Mouse (Mus musculus) neural tube, embryonic 15.5 days (tissue): ENCODE measurements around the gene H2al2a. TPM values are rescaled to one million over a fixed set of nuclear protein-coding genes. Genes with fewer than 3 reads are reported as not detected.

ENCODE experiments used
- ATAC-seq: fragments of 200-750 bp; cut with Nextera tagmentation; 2 replicates; pipeline ENCODE4 v1.8.0; 2017; ENCODE audit warnings: mild to moderate bottlenecking, moderate TSS enrichment, moderate library complexity; ENCODE audit not compliant: low FRiP score
- H3K27ac ChIP-seq: fragments of 300-500 bp; sonication (generic); replicated peaks from 2 replicates; pipeline ENCODE4 v1.5.1; 2015; ENCODE audit warnings: mild to moderate bottlenecking, inconsistent platforms
- H3K27me3 ChIP-seq: fragments of 300-500 bp; sonication (generic); replicated peaks from 2 replicates; pipeline ENCODE4 v1.6.1; 2015; ENCODE audit warnings: inconsistent platforms
- H3K36me3 ChIP-seq: fragments of 300-500 bp; sonication (generic); 2 replicates; pipeline ENCODE4 v1.6.1; 2015; ENCODE audit warnings: inconsistent platforms
- H3K4me1 ChIP-seq: fragments of 300-500 bp; sonication (generic); 2 replicates; pipeline ENCODE4 v1.6.1; 2015; ENCODE audit warnings: inconsistent platforms
- H3K4me2 ChIP-seq: fragments of 300-500 bp; sonication (generic); 2 replicates; pipeline ENCODE4 v1.6.1; 2015; ENCODE audit warnings: inconsistent platforms, mild to moderate bottlenecking, moderate library complexity
- H3K4me3 ChIP-seq: fragments of 300-500 bp; sonication (generic); replicated peaks from 2 replicates; pipeline ENCODE4 v1.5.1; 2015; ENCODE audit warnings: mild to moderate bottlenecking, inconsistent platforms
- H3K9ac ChIP-seq: fragments of 300-500 bp; sonication (generic); replicated peaks from 2 replicates; pipeline ENCODE4 v1.6.1; 2015; ENCODE audit warnings: mild to moderate bottlenecking, inconsistent platforms
- H3K9me3 ChIP-seq: fragments of 300-500 bp; sonication (generic); replicated peaks from 2 replicates; pipeline ENCODE4 v1.6.1; 2016; ENCODE audit warnings: inconsistent platforms
- WGBS: fragments of 180-500 bp; shearing (Covaris S2); methylation state at CpG from one replicate; pipeline ENCODE4 v1.1.7; 2015; ENCODE audit warnings: mixed read lengths; 5-methylcytosine and 5-hydroxymethylcytosine counted together
- polyA plus RNA-seq: library from polyadenylated mRNA; unstranded; fragments of >200 nt; fragmentation: Nextera tagmentation; extraction: Ambion mirVana; gene quantifications from 2 replicates; pipeline ENCODE4 v1.2.1, GENCODE M21; 2015

The H2al2a gene
- polyA plus RNA-seq: not detected in 2 replicates

DNA sequence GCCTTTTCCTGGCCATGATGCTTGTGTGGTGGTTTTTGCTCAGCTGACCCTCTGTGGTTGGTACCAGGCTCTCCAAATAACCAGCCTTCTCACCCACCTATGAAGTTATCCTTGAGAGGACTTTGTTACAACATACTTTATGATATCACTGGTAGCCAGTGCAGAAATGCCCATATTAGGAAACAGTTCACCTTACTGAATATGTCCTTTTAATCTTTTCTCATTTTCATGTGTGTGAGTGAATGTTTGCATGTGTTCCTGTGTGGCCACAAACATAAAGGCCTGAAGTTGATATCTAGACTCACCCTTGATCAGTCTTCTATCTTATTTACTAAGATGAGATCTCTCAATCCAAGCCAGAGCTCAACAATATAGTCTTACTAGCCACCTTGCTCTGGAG, at the start of gene H2al2a:
TSS of gene H2al2a (minus strand) at position 101 of the 400 bp plus-strand sequence.
- Histone ChIP-seq H3K27me3 (no peaks in the 10 kb centered on the region), H3K9me3 (no peaks in the 10 kb centered on the region), H3K9ac (no peak within 1 kb of the TSS), H3K4me2 (no peak within 1 kb of the TSS), H3K4me1 (0 out of 2 replicates have a peak, but pooled peaks cover 2% of the 10 kb centered on the region), H3K4me3 (no peak within 1 kb of the TSS), H3K27ac (no peak within 1 kb of the TSS), H3K36me3 (no peaks in the 10 kb centered on the region)
- ATAC-seq: no peak

DNA sequence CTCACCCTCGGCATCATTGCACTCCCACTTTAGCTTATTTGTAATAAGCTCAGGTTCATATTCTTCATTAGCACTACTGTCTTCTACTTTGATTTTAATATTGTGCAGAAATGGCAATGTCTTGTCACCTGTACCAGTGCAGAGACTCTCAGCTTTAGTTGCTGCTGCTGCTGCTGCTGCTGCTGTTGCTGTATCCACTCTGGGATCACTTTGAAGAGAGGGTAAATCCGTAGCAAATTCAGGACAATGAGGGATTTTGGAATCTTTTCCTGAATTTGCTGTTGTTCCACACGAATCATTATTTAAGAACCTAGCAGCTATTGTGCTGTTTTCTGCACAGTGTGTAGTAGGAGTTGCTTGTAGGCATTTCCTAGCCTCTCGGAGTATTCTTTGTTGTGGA, 49.4 kb upstream of the H2al2a start:
- Histone ChIP-seq H3K9me3 (no peaks in the 10 kb centered on the region), H3K9ac (peak overlapping the region; percentile 98), H3K36me3 (no peaks in the 10 kb centered on the region), H3K4me1 (peaks cover 50% of the 10 kb centered on the region), H3K27ac (peak overlapping the region; percentile 99), H3K4me3 (peak overlapping the region; percentile 84), H3K27me3 (no peaks in the 10 kb centered on the region), H3K4me2 (peak overlapping the region; percentile 71)
- ATAC-seq: no peak
- 2% methylated on average over 4 of the region's 4 CpGs for WGBS

DNA sequence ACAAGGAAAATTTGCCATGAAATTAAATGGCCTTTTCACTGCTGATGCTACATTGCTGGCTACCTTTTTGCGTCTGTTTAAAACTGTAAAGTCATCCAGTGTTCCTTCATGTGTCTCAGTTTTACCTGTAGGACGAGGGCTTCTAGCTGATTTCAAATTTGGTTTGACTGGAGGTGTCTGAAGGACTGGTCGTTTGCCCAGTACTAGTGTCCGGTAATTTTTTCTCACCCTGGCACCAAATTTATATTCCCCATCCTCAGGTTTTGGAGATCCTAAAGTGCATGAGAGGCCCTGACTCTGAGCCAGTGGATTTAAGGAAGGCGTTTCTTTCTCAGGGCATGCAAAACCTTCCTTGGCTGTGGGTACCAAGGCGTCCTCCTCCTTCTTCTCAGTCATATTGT, 49.0 kb upstream of the H2al2a start:
- Histone ChIP-seq H3K36me3 (no peaks in the 10 kb centered on the region), H3K4me2 (peak overlapping the region; percentile 71), H3K9me3 (no peaks in the 10 kb centered on the region), H3K27ac (peak overlapping the region; percentile 99), H3K4me3 (peak overlapping the region; percentile 84), H3K9ac (peak overlapping the region; percentile 98), H3K27me3 (no peaks in the 10 kb centered on the region), H3K4me1 (peaks cover 53% of the 10 kb centered on the region)
- no peak for ATAC-seq
- 4% methylated on average over 6 of the region's 6 CpGs for WGBS

DNA sequence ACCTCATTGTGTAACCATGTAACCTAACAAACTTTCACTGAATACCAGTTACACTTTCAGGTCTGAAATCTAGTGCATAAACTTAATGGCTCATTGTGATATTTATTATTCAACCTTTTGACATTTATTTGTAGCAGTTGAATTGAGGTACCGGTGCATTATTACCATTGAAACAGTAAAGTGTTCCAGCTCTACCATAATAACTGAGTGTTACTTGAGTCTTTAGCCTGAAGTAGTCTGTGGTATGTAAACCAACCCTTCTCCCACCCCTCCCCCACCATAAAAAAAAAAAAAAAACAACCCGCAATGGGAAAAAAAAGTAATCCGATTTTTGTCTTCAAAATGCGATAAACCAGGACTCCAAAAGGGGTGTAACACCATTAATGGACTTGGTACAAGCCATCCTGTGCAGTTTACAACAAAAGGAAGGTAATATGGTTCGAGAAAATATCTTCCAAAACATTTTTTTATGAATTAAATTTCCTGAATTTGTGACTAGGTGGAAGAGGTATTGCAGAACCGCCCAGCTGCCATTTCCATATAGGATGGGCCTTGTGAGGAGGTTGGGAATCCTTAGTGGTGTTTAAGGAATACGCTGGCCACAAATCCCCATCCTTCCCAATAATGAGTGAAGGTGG, 48.5 kb upstream of the H2al2a start:
- H3K9me3 ChIP-seq: no peaks in the 10 kb centered on the region
- H3K9ac ChIP-seq: peak overlapping the region; percentile 98
- H3K27ac ChIP-seq: peak overlapping the region; percentile 99
- H3K4me1 ChIP-seq: peaks cover 53% of the 10 kb centered on the region
- peak overlapping the region; percentile 71 for H3K4me2 ChIP-seq
- no peak for ATAC-seq
- no peaks in the 10 kb centered on the region for H3K27me3 ChIP-seq
- WGBS: 4% methylated on average over 7 of the region's 7 CpGs
- H3K36me3 ChIP-seq: no peaks in the 10 kb centered on the region
- H3K4me3 ChIP-seq: peak overlapping the region; percentile 84

DNA sequence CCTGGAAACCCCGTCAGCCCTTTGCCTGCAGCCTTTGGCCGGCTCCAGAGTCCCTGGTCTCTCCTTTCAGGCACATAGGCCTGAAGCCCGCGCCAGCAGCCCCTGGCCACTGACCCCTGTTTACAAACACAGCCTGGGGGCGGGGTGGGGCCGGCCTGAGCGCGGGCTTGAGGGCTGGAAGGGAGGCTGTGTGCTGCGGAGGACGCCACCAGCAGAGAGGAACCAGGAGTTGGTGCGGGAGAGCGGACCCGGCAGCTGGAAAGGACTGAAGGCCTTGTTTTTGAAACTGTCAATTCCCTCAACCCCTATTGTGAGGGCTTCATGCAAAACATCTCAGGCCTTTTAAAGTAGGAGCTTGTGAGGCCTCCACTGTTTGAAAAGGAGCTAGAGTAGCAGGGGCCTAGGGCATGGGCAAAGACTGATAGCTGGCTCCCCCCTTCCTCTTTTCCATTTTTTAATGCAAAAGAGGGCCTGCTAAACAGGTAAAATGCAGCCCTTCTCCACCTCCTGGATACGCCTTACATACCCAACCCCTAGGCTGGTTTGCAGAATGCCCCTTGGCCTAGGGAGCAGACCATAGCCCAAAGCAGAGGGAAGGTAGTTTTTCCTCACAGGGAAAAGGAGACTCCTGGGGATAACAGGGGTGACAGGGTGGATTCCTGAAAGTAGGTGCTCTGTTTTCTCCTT, 44.6 kb upstream of the H2al2a start:
- H3K9ac ChIP-seq: peak overlapping the region; percentile 38
- H3K4me2 ChIP-seq: peak overlapping the region; percentile 62
- peak overlapping the region; percentile 8; the same call in 1 of the 2 replicates for H3K4me3 ChIP-seq
- ATAC-seq: peak; percentile 61; the same call in 1 of the 2 replicates
- no peaks in the 10 kb centered on the region for H3K36me3 ChIP-seq
- WGBS: 11% methylated on average over 14 of the region's 14 CpGs
- peak overlapping the region; percentile 73 for H3K27ac ChIP-seq
- H3K4me1 ChIP-seq: peaks cover 59% of the 10 kb centered on the region
- no peaks in the 10 kb centered on the region for H3K9me3 ChIP-seq
- no peaks in the 10 kb centered on the region for H3K27me3 ChIP-seq

DNA sequence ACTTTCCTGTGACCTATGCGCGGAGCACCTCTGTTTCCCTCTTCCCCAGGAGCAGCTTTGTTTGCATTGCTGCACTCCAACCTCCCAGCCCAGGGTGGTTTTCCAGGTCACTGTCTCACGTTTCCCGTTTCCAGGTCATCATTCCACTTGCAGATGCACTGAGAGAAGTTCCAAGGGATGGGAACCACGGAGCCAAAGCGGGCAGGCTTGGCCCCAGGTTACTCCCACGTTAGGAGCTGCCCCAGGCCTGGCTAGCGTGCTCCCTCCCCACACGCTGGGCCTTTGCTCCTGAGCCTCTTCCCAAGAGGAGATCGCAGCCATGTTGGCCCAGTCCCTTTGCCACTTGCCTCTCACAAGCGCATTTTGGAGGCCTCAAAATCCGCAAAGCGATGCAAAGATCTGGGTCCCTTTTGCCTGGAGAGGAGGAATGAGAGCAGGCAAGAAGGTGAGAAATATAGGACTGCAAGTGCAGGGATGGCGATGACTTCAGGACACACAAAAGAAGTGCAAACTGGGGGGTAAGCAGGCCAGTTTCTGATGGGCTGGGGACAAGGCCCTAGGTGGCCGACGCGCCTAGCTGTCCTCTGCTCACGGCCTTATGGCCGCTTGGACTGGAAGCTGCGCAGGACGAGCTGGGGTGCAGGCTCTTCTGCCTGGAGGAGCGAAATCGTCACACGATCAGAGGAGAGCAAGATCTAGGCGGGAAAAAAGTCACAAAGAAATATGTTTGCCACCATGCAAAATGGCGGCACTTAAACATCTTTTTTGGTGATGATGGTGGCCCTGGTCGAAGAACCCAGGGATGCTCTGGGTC, 43.8 kb upstream of the H2al2a start:
- H3K27ac ChIP-seq: peak overlapping the region; percentile 73
- H3K36me3 ChIP-seq: no peaks in the 10 kb centered on the region
- peak overlapping the region; percentile 38 for H3K9ac ChIP-seq
- no peaks in the 10 kb centered on the region for H3K9me3 ChIP-seq
- H3K4me3 ChIP-seq: 0 out of 2 replicates have a peak overlapping the region, but pooled peaks have one; percentile 8
- H3K4me2 ChIP-seq: peak overlapping the region; percentile 62
- peak; percentile 39; the same call in 1 of the 2 replicates for ATAC-seq
- WGBS: 15% methylated on average over 27 of the region's 27 CpGs
- H3K27me3 ChIP-seq: no peaks in the 10 kb centered on the region
- H3K4me1 ChIP-seq: peaks cover 52% of the 10 kb centered on the region

DNA sequence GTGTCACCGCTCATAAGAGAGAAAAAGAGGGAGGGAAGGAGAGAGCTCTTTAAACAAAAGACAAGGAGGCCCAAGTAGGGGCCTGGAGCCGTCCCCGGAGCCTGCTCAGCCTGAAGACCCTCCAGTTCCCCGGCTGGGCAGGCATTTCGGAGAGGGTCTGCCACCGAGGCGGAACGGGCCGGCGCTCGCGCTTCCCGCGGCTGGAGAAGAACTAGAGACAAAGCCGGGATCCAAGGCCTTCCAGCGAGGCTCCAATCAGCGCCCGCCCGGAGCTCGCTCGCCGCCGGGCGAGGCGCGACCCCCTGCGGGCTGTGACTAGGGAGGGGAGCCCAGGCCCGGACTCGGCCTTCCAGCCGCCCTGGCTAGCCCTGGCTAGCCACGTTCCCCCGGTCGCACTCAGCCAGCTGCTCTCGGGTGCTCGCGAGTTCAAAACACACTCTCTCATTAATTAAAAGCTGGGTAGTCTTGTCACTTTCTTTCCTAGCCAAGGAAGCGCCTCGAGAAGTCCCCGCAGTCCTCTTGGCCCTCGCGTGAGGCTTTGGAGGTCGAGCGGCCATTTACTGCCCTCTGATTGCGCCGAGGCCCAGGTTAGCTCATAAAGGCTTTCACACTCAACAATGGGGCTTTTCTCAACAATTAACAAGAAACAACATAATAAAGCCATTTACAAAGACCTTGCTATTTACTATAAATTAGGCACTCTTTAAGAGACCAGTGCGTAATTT, 43.0 kb upstream of the H2al2a start:
- Histone ChIP-seq H3K36me3 (no peaks in the 10 kb centered on the region), H3K27me3 (no peaks in the 10 kb centered on the region), H3K4me3 (peak overlapping the region; percentile 29), H3K9me3 (no peaks in the 10 kb centered on the region), H3K4me2 (peak overlapping the region; percentile 62), H3K4me1 (peaks cover 44% of the 10 kb centered on the region), H3K9ac (peak overlapping the region; percentile 38), H3K27ac (peak overlapping the region; percentile 73)
- WGBS: 4% methylated on average over 46 of the region's 46 CpGs
- ATAC-seq: peak; percentile 60; the same call in 1 of the 2 replicates

DNA sequence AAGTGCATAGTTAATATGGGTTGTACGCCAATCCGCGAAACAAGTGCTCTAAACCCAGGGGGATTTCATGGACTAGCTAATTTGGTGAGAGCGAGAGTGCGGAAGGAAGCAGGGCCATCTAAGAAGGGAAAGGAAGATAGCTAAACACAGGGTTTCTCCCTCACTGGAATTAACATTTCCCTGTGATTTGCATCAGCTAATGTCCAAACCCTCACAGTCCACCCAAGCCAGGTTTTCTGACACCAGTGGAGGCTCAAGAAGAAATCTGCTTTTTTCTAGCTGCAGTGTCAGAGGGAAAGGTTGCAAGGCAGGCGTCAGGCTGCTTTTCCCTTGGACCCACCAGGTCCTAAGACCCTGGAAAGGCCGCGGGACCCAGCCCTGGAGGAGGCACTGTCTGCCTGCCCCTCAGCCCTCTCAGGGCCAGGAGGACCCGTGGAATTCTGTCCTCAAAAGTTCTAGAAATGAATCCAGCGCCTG, 42.2 kb upstream of the H2al2a start:
- no peak overlapping the region for H3K4me3 ChIP-seq
- ATAC-seq: no peak
- H3K36me3 ChIP-seq: no peaks in the 10 kb centered on the region
- WGBS: 40% methylated on average over 10 of the region's 10 CpGs
- no peaks in the 10 kb centered on the region for H3K27me3 ChIP-seq
- H3K9me3 ChIP-seq: no peaks in the 10 kb centered on the region
- H3K4me2 ChIP-seq: peak overlapping the region; percentile 62
- no peak overlapping the region; the same call in 1 of the 2 replicates for H3K9ac ChIP-seq
- H3K4me1 ChIP-seq: peaks cover 41% of the 10 kb centered on the region
- no peak overlapping the region for H3K27ac ChIP-seq

DNA sequence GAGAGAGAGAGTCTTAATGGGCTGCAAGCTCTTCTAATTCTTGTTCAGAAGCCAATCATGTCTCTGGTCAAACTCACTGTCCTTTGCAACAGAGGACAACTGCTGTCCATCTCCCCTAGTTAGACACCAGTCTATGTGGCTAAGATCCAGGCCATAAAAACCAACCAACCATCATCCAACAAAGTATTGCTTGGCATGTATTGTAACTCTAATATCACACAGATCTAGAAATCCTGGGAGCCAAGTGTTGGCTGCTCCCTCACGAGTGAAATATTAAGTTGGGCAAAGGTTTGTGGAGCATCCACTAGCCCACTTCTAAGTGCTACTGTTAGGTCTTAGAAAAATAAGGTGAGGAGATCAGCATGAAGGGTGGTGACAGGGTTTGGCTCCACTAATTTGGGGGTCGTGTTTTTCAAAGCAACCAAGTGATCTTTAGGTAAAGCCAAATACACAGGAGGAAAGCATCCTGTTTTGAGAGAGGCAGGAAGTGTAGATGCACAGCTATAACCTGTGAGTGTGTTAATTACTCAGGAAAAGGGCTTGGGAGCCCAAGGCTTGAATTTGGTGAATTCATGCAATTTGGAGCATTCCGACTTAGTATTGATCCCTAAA, 41.5 kb upstream of the H2al2a start:
- ATAC-seq: no peak
- H3K36me3 ChIP-seq: no peaks in the 10 kb centered on the region
- no peak overlapping the region for H3K27ac ChIP-seq
- no peaks in the 10 kb centered on the region for H3K9me3 ChIP-seq
- no peak overlapping the region for H3K4me2 ChIP-seq
- H3K4me3 ChIP-seq: no peak overlapping the region
- no peaks in the 10 kb centered on the region for H3K27me3 ChIP-seq
- 65% methylated on average over 3 of the region's 3 CpGs for WGBS
- no peak overlapping the region for H3K9ac ChIP-seq
- H3K4me1 ChIP-seq: peaks cover 46% of the 10 kb centered on the region

DNA sequence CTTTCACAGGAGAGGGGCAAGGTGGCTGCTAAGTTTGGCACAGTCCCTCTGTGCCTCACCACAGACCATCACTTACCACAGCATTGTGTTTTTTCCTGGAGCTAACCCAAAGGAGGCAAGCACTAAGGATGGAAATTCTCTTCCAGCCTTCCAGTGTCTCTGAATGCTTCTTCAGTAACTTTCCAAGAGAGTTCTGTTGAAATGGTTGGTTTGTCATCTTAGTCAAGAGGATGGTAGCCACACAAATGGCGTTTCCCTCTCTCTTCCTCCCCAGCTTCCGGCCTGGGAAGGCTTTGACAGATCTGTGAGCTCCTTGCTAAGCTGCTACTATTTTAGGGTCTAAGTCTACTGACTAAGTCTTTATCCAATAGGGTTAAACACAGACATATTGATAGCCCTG, 40.7 kb upstream of the H2al2a start, which contains the start of gene A930004D18Rik:
TSS of gene A930004D18Rik (minus strand) at position 247 of the 400 bp plus-strand sequence.
- H3K4me2 ChIP-seq: no peak within 1 kb of the TSS
- no peak within 1 kb of the TSS for H3K27ac ChIP-seq
- no peak for ATAC-seq
- 90% methylated on average over 2 of the region's 2 CpGs for WGBS
- no peak within 1 kb of the TSS for H3K4me3 ChIP-seq
- H3K4me1 ChIP-seq: peaks cover 48% of the 10 kb centered on the region
- H3K9me3 ChIP-seq: no peaks in the 10 kb centered on the region
- no peak within 1 kb of the TSS for H3K9ac ChIP-seq
- no peaks in the 10 kb centered on the region for H3K36me3 ChIP-seq
- no peaks in the 10 kb centered on the region for H3K27me3 ChIP-seq
